Mouse (Mus musculus): ENCODE measurements around the gene Enah.

Enah gene

GRCm38 (mm10) chr1:181960383-181960782 is 59.4 kb downstream of the Enah start:
- DNase-seq (ENCODE audit: low spot score) = no peak

DNA sequence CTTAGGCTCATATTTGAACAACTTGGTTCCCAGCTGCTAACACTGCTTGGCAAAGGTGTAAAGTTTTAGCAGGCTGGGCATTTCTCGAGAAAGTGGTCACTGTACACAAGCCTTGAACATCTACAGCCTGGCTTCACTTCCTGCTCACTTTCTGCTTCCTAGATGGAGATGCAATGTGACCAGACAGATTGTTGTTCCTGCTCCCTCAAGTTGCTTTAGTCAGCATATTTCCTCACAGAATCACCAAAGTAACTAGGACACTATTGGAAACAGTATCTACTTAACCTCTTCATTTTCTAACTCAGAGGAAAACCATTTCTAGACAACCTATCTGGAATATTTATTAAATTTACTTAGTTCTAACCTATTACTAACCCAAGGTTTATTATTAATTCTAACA is 61.4 kb downstream of the Enah start:
- no peak for DNase-seq (ENCODE audit: low spot score)

DNA sequence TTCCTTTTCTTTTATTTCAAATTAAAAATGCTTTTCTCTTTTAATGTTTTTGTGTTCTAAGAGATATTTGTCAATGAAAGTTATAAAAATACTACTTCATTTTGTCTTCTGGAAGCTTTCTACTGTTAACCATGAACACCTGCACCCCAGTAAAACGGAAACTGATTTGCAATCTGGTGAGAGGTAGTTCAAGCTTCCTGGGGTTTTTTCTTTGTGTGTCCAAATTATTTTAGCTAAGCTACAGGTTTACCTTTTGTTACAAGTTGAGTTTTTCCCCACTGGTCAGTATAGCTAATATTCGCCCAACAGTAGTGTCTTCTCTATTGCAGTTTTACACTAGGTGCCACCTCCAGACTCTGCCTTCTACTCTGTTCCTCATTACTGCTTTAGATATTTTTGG is 62.1 kb downstream of the Enah start:
- DNase-seq (ENCODE audit: low spot score) = no peak

- DNase-seq (ENCODE audit: low spot score) = no peak
Measured at GRCm38 (mm10) chr1:181953547-181953946, 66.2 kb downstream of the Enah start.

GRCm38 (mm10) chr1:181951266-181951665 is 68.5 kb downstream of the Enah start:
- no peak for DNase-seq (ENCODE audit: low spot score)

- no peak for DNase-seq (ENCODE audit: low spot score)
Measured at GRCm38 (mm10) chr1:181950721-181951120, 69.1 kb downstream of the Enah start.

DNA sequence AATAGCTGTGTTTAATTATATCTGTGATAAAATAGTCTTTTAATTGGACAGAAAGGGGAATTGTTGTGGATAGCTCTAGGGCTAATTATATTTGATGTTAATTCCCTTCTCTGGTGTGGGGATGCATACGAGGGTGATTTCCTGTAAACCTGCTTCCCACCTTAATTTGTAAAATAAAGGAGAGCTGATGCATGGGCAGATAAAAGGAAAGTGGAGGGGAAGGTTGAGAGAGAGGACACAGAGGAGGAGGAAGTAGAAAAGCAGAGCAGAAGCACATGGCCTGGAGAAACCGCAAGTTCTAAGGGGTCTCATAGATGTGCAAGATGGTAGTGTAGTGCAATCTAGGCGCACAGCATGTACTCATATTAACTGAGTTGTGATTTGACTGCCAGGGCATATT is 71.6 kb downstream of the Enah start:
- DNase-seq (ENCODE audit: low spot score) = no peak

- no peak for DNase-seq (ENCODE audit: low spot score)
Measured at GRCm38 (mm10) chr1:181937064-181937463, 82.7 kb downstream of the Enah start.

DNA sequence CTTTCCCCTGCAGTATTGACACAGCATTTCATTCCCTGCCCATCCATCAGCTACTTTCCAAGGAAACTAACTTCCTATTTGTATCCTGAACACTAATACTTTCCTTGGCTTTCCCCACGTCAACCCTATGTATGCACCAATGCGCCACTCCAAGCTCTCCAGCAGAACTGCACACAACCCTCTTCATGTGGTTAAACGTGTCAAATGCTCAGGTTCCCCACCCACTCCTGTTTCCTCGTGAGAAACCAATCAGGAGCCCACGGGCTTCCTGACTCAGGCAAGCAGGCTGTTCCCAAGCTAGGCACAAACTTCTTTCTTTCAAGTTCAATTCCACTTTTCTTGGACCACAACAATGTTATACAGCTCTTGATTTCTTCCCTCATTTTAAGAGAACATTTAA is 91.4 kb downstream of the Enah start:
- no peak for DNase-seq (ENCODE audit: low spot score)

DNA sequence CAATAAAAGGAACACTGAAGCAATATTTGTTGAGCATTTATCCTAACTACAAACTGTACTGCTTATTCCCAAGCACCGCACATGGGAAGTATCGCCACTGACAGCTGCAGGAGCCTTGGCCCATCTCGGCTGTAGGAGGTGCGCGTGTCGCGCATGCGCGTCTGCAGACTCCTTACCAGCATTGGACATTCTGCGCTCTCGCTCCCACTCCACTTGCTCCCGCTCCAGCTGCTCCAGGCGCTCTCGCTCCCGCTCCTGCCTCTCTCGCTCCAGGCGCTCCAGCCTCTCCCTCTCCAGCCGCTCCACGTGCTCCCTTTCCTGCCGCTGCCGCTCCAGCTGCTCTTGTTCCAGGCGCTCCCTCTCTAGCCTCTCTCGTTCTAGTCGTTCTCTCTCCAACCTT is 96.4 kb downstream of the Enah start:
- DNase-seq (ENCODE audit: low spot score) = peak; percentile 33

- DNase-seq (ENCODE audit: low spot score) = peak; percentile 31
Measured at GRCm38 (mm10) chr1:181921580-181922494, 98.0 kb downstream of the Enah start.

GRCm38 (mm10) chr1:181911841-181912240 is 107.9 kb downstream of the Enah start:
- no peak for DNase-seq (ENCODE audit: low spot score)

- no peak for DNase-seq (ENCODE audit: low spot score)
Measured at GRCm38 (mm10) chr1:181901706-181902373, 118.0 kb downstream of the Enah start.

- DNase-seq (ENCODE audit: low spot score) = no peak
Measured at GRCm38 (mm10) chr1:181900846-181901245, 118.9 kb downstream of the Enah start.

GRCm38 (mm10) chr1:181898961-181899360 is 120.8 kb downstream of the Enah start:
- no peak for DNase-seq (ENCODE audit: low spot score)

DNA sequence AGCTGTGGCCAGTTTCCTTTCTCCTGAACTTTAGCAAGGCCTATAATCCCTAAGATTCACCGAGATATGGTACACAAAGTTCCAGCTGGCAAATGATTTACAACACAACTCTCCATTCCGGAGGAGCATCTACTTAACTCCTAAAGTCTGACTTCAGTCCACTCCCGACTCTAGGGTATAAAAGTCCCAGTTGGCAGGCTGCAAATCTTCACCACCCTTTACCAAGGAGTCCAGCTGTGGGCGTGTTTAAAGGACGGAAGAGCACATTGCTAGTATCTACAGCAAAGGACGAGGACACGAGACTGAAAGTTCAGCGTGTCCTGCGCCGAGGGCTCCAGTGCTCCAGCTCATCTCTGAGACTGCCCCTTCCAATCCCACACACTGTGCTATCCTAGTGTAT is 122.8 kb downstream of the Enah start:
- no peak for DNase-seq (ENCODE audit: low spot score)

- DNase-seq (ENCODE audit: low spot score) = no peak
Measured at GRCm38 (mm10) chr1:181893721-181894120, 126.1 kb downstream of the Enah start.

DNA sequence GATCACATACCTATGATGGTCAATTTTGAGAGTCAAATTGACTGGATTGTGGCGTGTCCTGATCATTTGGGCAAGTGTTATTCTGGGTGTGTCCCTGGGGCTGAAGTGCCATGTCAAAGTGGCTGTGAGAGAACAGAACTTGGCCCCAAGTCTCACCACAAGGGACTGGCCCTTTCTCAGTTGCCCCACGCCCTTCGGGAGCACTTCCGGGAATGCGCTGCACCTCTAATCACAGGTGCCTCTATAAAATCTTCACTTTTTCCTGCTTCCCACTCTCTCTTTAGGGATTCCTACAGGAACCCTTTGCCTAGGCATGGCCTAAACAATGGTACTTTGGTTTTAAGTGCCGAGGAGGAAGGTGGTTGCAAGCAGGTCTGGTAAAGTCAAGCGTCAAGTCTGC is 130.1 kb downstream of the Enah start:
- DNase-seq (ENCODE audit: low spot score) = no peak

- DNase-seq (ENCODE audit: low spot score) = peak; percentile 81
Measured at GRCm38 (mm10) chr1:181888801-181889200, 131.0 kb downstream of the Enah start.

- peak; percentile 66 for DNase-seq (ENCODE audit: low spot score)
Measured at GRCm38 (mm10) chr1:181881532-181881931, 138.3 kb downstream of the Enah start.

GRCm38 (mm10) chr1:181880752-181881325 is 139.0 kb downstream of the Enah start:
- no peak for DNase-seq (ENCODE audit: low spot score)

DNA sequence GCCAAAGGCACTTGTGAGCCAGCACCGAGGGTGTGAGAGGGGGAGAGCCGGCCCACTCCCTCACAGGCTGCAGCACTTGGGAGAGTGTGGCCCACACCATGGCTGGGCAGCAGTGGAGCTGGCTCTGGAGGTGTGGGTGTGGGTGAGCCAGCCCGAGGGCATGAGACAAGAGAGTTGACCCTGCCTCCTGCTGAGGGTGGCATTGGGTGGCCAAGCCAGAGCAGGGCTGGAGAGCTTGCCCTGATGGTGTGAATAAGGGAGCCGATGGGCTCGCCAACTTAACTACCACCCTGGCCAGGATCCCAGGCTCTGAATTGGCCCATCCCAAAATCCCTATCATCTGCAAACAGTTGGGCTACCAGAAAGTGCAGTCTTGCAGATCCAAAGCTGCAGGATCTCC is 141.4 kb downstream of the Enah start:
- no peak for DNase-seq (ENCODE audit: low spot score)

GRCm38 (mm10) chr1:181877088-181877487 is 142.7 kb downstream of the Enah start:
- no peak for DNase-seq (ENCODE audit: low spot score)
